Mouse (Mus musculus) thymus, adult 2 months (tissue): Measurements from ENCODE around the gene Atg7. TPM values are rescaled to one million over a fixed set of nuclear protein-coding genes. Genes with fewer than 3 reads are reported as not detected.

Source experiments
- DNase-seq: peaks from one replicate; pipeline ENCODE4 v3.0.0; 2021
- H3K27ac ChIP-seq: fragments of 200-500 bp; 2 replicates; pipeline ENCODE4 v1.5.1; 2012; ENCODE audit warnings: low read length, control low read depth; ENCODE audit not compliant: control insufficient read depth, insufficient read depth
- H3K27me3 ChIP-seq: fragments of 200-500 bp; 2 replicates; pipeline ENCODE4 v1.6.1; 2012; ENCODE audit warnings: mild to moderate bottlenecking, low read length, moderate library complexity, mixed read lengths; ENCODE audit not compliant: control insufficient read depth, insufficient read depth
- H3K36me3 ChIP-seq: fragments of 200-500 bp; 2 replicates; pipeline ENCODE4 v1.6.1; 2012; ENCODE audit warnings: mild to moderate bottlenecking, low read length, moderate library complexity; ENCODE audit not compliant: control insufficient read depth, insufficient read depth
- H3K4me1 ChIP-seq: fragments of 200-500 bp; replicated peaks from 2 replicates; pipeline ENCODE4 v1.6.1; 2012; ENCODE audit warnings: low read length; ENCODE audit not compliant: control insufficient read depth, insufficient read depth
- H3K4me3 ChIP-seq: fragments of 200-500 bp; 2 replicates; pipeline ENCODE4 v1.5.1; 2012; ENCODE audit warnings: mild to moderate bottlenecking, low read length, control low read depth, moderate library complexity; ENCODE audit not compliant: control insufficient read depth, insufficient read depth
- CTCF ChIP-seq: fragments of 200-500 bp; IDR thresholded peaks from 2 replicates; pipeline ENCODE4 v1.5.1; 2012; ENCODE audit warnings: mild to moderate bottlenecking, control low read depth, low read length, moderate library complexity, borderline replicate concordance; ENCODE audit not compliant: control insufficient read depth, poor library complexity, insufficient read depth; ENCODE audit errors: extremely low read depth
- POLR2A ChIP-seq: fragments of 200-500 bp; IDR thresholded peaks from 2 replicates; pipeline ENCODE4 v1.6.1; 2012; ENCODE audit warnings: mild to moderate bottlenecking, low read length, control low read depth, moderate library complexity; ENCODE audit not compliant: control insufficient read depth, poor library complexity, insufficient read depth; ENCODE audit errors: extremely low read depth
- WGBS: fragments of 180-500 bp; shearing (Covaris S2); methylation state at CpG from one replicate; pipeline ENCODE4 v1.1.7; 2018; 5-methylcytosine and 5-hydroxymethylcytosine counted together
- polyA plus RNA-seq: library from polyadenylated mRNA; depleted of rRNA; stranded (reverse); fragments of >200 nt; gene quantifications from 2 replicates; pipeline ENCODE4 v1.2.3, GENCODE M21; 2012

The Atg7 gene
- polyA plus RNA-seq, 1 experiment, result 18.2 TPM

DNA sequence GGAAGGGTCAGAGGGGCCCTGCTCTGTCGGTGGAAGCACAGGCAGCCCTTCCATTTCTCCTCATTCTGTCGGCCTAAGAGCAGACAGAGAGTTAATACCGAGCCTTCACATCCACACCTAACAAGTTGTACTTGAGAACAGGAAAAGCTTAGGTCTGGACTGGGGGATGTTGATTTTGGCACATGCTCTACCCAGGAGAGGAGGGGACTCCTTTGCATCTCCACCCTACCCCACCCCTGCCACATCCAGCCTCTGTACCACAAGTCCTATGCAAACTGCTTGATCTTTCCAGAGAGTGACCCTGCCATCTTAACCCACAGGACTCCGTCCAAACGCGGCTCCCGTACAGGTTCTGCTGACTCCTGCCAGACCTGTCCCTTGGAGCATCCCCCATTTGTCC lies 178.7 kb downstream of the Atg7 start:
- H3K27ac ChIP-seq, result no peak overlapping the region
- peaks cover 8% of the 10 kb centered on the region for H3K4me1 ChIP-seq
- TF ChIP-seq POLR2A (no peak), CTCF (no peak)
- H3K27me3 ChIP-seq, result no peaks in the 10 kb centered on the region
- H3K4me3 ChIP-seq, result no peak overlapping the region
- 96% methylated on average over 7 of the region's 7 CpGs for WGBS
- DNase-seq, result no peak
- no peaks in the 10 kb centered on the region for H3K36me3 ChIP-seq

GRCm38 (mm10) chr6:114826889-114827288 lies 184.0 kb downstream of the Atg7 start:
- DNase-seq, result no peak
- no peak for TF ChIP-seq CTCF
- no peaks in the 10 kb centered on the region for H3K36me3 ChIP-seq
- WGBS, result 81% methylated on average over 2 of the region's 2 CpGs
- H3K4me1 ChIP-seq, result no peaks in the 10 kb centered on the region
- H3K27ac ChIP-seq, result no peak overlapping the region
- no peaks in the 10 kb centered on the region for H3K27me3 ChIP-seq
- no peak overlapping the region for H3K4me3 ChIP-seq

DNA sequence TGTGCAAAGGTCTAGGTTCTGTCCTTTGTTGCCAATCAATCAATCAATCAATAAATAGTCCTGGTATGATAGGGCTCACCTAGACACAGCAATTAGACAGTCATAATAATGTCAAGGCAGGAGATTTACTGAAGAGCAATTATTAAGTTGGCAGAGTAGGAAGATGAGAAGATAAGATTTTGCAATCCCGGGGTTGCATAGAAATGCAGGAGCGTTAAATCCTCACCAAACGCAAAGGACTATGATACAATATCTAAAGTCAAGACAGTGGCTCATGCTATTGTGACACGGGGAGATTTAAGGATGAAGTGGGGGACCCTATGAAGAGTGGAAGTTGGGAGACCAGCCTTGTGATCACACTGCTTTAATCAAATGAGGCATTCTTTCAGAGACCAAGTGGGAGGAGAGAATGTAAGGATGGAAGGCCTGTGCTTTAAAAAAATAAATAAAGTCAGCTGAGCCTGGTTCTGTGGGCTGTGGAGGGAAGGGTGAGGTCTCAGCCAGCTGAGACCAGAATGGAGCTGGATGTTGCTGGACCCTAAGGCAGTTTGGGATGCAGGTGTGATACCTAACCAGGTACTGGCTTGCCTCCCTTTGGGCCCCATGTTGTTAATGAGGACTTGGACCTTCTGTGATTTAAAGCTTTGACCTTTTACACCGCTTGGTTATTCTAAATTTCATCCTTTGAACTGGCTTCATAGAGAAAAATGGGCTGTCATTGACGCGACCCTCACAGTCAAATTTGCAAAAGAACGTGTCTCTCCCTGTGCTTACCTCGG lies 187.0 kb downstream of the Atg7 start:
- TF ChIP-seq POLR2A (no peak), CTCF (no peak)
- WGBS, result 97% methylated on average over 9 of the region's 9 CpGs
- H3K27me3 ChIP-seq, result no peaks in the 10 kb centered on the region
- H3K4me1 ChIP-seq, result no peaks in the 10 kb centered on the region
- no peaks in the 10 kb centered on the region for H3K36me3 ChIP-seq
- no peak for DNase-seq
- no peak overlapping the region for H3K27ac ChIP-seq
- no peak overlapping the region for H3K4me3 ChIP-seq

DNA sequence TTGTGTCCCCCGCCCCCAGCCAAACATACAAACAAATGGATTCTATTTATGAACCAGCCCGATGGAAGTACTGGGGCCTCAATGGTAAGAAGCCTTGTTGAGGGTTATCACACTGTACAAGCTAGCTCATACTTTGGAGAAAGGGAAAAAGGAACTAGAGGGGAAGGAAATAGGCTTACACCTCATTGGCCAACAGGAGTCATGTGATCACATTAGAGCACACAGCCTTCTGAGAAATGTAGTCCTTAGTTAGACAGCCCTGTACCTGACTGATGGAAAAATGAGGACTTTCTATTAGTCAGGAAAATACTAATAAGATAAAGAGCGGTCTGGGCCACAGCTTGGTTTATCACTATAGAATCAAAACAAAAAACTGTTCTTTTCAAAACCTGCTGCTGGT lies 188.9 kb downstream of the Atg7 start:
- H3K4me3 ChIP-seq, result no peak overlapping the region
- H3K36me3 ChIP-seq, result no peaks in the 10 kb centered on the region
- WGBS, result 68% methylated on average over 3 of the region's 3 CpGs
- no peaks in the 10 kb centered on the region for H3K27me3 ChIP-seq
- no peak for TF ChIP-seq CTCF
- TF ChIP-seq POLR2A, result no peak
- H3K4me1 ChIP-seq, result peaks cover 6% of the 10 kb centered on the region
- peak; percentile 20 for DNase-seq
- no peak overlapping the region for H3K27ac ChIP-seq

GRCm38 (mm10) chr6:114833058-114833685 lies 190.3 kb downstream of the Atg7 start:
- H3K27me3 ChIP-seq, result no peaks in the 10 kb centered on the region
- 94% methylated on average over 9 of the region's 9 CpGs for WGBS
- DNase-seq, result no peak
- H3K27ac ChIP-seq, result no peak overlapping the region
- H3K36me3 ChIP-seq, result no peaks in the 10 kb centered on the region
- H3K4me1 ChIP-seq, result peaks cover 12% of the 10 kb centered on the region
- TF ChIP-seq POLR2A, result no peak
- TF ChIP-seq CTCF, result no peak
- H3K4me3 ChIP-seq, result no peak overlapping the region

GRCm38 (mm10) chr6:114833791-114834346 lies 191.0 kb downstream of the Atg7 start:
- no peak for TF ChIP-seq POLR2A
- no peak for TF ChIP-seq CTCF
- DNase-seq, result no peak
- H3K27me3 ChIP-seq, result no peaks in the 10 kb centered on the region
- H3K36me3 ChIP-seq, result no peaks in the 10 kb centered on the region
- peaks cover 13% of the 10 kb centered on the region for H3K4me1 ChIP-seq
- no peak overlapping the region for H3K27ac ChIP-seq
- WGBS, result 83% methylated on average over 4 of the region's 4 CpGs
- no peak overlapping the region for H3K4me3 ChIP-seq
